Mouse (Mus musculus) T-helper 2 cell (primary cell): ENCODE data around the gene Tfap2c.

Experiments
- in situ Hi-C: fragments of 300-600 bp; cut with MboI, MseI; formaldehyde crosslinking; loops from one replicate; pipeline ENCODE4 v1.15.1; 2025; ENCODE audit warnings: high pct_unique_total_duplicates

Tfap2c gene

DNA sequence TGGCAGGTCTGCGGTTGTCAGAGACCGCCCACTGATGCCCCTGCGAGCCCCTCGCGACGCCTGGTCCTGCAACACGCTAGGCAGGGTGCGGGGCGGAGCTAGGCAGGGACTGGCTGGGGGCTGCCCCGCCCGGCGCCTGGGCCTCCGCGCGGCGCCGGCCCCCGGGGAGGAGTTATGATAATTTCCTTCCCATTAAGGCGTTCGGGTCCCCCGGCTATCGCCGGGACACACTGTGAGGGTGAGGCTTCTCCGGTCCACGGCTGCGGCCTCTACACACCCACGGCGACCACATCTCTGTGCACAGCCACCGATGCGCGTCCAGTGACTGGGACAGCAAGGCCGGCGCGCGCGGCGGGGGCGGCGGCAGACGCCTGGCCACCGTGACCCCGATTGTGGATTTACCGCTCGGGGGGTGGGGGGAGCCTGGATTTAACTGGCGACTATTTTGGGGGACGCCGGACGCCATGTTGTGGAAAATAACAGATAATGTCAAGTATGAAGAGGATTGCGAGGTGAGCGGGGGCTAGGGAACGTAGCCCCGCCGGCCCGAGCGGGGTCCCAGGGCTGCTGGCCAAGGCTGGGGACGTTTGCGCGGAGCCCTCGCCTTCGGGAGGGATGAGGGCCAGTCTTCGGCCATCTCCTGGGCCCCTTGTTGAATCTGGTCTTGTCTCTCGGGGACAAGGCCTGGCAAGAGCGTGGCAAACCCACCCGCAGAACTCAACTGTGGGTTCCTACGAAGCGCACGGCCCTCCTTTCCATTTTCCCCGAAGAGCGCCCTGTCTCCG is at the start of gene Tfap2c:
Gene Tfap2c, plus strand, starts transcription at position 223 of the 785 bp plus-strand sequence.
- in situ Hi-C loops: no loop called here

GRCm38 (mm10) chr2:172500752-172501316 is 48.6 kb upstream of the Tfap2c start:
- in situ Hi-C loops: loop anchor here (10.0 kb wide), 1 partner anchor 276 kb away; no protein-coding TSS in a partner anchor

GRCm38 (mm10) chr2:172501341-172501740 is 48.1 kb upstream of the Tfap2c start:
- in situ Hi-C loops: loop anchor here (10.0 kb wide), 1 partner anchor 277 kb away; no protein-coding TSS in a partner anchor

- in situ Hi-C loops: loop anchor here (10.0 kb wide), 1 partner anchor 277 kb away; no protein-coding TSS in a partner anchor
These were observed 47.2 kb upstream of the Tfap2c start for GRCm38 (mm10) chr2:172502168-172502567.

- in situ Hi-C loops: loop anchor here (10.0 kb wide), 1 partner anchor 281 kb away; no protein-coding TSS in a partner anchor
These were observed 43.3 kb upstream of the Tfap2c start for GRCm38 (mm10) chr2:172506121-172506520.

DNA sequence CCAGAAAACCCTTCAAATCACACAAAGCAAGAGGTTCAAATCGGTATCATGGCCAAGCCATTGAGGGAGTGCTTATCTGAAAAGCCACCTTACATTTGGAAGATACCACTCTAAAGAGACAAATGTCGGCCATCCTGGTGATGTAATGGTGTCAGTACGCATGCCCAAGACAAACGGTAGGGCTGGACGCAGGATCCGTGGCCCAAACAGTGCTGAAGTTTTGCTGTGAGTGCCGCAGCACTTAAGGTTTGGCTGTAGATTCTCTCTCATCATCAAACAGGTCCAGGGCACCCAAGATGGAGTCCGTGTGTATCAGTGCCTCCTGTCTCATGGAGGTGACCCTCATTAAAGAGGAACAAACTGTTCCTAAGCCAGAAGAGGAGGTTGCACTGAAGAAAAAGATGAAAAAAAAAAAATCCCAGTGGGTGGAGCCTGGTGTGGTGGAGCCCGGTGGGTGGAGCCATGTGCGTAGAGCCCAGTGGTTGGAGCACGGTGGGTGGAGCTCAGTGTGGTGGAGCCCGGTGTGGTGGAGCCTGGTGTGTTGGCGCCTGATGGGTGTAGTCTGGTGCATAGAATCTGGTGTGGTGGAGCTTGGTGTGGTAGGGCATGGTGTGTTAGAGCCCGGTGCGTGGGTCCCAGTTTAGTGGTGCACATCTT is 39.2 kb upstream of the Tfap2c start:
- in situ Hi-C loops: no loop called here

DNA sequence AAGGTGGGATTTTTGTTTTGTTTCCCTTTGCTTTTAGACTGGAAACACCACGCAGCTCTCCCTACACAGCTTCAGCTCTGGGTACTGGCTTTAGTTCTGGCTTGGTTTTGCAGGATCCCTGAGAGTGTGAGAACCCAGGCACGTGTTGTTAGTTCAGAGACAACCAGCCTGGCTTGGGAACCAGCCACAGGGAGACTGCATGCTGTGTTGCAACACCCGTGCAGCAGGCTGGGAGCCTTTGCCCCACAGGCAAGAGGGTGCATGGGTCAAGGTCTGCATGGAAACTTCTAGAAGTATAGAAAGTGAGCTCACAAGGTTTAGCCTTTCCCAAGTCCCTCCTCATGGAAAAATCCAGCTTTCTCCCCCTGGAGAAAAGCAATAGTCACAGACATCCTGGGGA is 38.5 kb upstream of the Tfap2c start:
- in situ Hi-C loops: no loop called here

GRCm38 (mm10) chr2:172516407-172516992 is 32.9 kb upstream of the Tfap2c start:
- in situ Hi-C loops: no loop called here

- in situ Hi-C loops: no loop called here
These were observed 28.6 kb upstream of the Tfap2c start for GRCm38 (mm10) chr2:172520616-172521371.

DNA sequence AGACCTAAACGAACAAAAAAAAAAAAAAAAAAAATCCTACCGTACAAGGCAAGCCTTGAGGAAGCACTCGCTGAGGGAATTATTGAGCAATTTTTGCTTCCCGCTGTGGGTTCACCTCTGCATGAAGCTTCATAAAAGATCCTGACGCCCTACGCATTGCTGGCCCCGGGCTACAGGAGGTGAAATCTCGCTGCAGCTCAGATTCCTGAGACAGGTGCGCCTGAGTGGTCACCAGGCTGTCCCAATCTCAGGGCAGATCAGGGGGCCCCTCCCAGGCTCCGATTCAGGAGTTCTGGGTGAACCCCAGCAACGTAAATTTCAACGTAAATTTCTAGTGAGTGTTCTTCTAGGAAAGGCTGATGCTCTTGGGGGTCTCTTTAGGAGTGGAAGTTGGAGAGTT is 26.9 kb upstream of the Tfap2c start:
- in situ Hi-C loops: no loop called here

GRCm38 (mm10) chr2:172527175-172527574 is 22.2 kb upstream of the Tfap2c start:
- in situ Hi-C loops: no loop called here

DNA sequence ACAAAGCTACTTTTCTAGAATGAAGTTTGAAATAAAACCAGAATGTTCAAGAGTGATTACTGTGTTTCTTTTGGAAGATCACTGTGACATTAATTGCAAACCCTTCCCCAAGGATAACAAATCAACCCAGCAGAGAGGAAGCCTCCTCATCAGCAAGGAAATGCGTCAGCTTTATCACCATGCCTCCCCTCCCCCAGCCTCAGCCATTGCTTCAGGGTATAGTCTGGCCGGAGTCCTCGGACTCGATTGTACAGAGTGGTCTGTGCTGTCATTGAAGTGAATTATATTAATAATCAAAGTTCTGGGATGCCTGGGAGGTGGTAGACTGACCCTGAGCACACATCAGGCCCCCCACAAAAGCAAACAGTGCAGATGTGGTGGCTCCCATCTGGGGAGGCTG is 5.4 kb upstream of the Tfap2c start:
- in situ Hi-C loops: no loop called here

GRCm38 (mm10) chr2:172544601-172545127 is 4.7 kb upstream of the Tfap2c start:
- in situ Hi-C loops: no loop called here

DNA sequence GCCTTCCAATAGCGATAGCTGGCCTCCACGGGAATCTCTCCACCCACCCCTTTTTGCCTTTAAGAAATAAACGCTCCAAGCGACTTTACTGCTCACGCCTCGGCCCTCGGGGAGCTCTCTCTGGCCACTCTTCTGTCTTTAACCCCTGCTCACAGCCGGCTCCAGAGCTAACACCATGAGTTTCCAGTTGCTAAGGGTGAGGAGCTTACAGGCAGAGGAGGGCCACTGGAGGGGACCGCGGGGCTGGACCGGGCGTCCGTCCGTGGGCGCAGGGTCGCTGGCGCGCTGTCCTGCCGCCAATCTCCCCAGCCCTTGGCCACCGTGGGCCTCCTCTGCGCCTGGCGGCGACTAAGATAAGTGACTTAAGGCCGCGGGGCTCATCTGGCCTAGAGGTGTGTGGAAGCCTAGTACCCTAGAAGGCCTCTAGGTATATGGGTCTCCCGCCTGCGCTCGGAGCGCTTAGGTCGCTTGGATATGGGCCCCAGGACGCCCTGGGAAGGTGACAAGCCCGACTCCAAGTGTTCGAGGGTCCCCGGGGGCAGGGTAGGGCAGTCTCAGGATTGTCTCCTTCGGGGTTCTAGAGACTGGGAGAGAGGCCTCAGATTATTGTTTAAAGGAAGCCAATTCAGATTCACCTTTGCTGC is 3.7 kb upstream of the Tfap2c start:
- in situ Hi-C loops: no loop called here

GRCm38 (mm10) chr2:172546551-172546950 is 2.8 kb upstream of the Tfap2c start:
- in situ Hi-C loops: no loop called here

GRCm38 (mm10) chr2:172547116-172547515 is 2.3 kb upstream of the Tfap2c start:
- in situ Hi-C loops: no loop called here

GRCm38 (mm10) chr2:172547807-172548586 is 1.4 kb upstream of the Tfap2c start:
- in situ Hi-C loops: no loop called here

DNA sequence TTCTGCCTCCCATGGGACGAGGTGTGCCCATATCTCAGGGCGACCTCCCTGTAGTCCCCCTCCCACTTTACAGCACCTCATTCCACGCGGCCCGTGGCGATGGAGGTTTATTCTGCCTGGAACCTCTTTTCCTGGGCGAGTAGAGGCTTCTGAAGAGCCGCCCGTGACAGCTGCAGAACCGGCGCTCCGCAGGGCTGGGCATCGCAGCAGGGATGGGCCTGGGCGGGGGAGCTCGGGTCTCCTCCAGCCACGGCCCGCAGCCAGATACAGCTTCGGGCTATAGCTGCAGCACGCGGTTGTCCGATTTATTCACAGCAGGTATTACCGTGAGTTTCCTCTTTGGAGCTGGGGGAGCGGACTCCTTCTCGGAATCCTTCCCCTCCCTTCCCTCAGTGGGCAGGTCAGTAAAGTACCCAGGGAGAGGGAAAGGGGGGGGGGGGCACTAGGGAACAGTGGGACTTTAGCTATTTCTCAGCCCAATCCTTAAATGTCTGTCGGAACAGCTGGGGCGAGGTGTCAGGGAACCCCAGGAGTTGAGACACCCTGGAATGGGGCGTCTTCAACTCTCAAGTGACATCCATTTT is 629 bp upstream of the Tfap2c start:
- in situ Hi-C loops: no loop called here

DNA sequence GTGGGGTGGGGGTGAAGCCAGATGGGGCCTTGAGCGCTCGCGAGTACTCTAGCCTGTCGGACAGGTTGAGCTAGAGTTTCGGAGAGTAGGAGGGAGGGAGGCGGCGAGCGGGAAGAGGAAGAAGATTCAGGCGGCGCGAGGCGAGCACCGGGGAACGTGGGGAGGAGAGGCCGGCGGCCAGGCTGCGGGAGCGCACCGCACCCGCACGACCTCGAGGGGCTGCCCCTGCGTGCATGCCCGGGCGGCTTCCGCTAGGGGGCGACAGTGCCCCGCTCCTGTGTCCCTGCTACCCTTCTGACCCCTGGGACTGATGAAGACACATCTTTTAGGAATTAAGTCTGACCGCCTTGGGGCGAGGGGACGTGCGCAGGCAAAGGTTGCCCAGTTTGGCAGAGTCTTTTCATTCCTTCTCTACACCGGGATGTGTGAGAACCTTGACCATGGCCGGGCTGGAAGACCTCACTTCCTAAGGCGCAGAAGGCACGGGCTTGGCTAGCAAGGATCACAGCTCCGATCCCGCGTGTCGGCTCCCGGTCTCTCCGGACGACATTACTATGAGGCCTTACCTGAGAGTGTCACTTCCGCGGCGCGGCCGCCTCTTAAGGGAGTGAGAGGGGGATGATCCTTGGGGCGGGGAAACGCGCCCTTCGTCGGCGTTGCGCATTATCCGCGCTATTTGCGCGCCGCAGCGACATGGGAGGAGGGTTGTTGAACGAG is 1.1 kb downstream of the Tfap2c start:
- in situ Hi-C loops: no loop called here
